Mouse (Mus musculus) liver, embryonic 15.5 days (tissue): ENCODE data around the gene Aldh1a1. TPM values are rescaled to one million over a fixed set of nuclear protein-coding genes. Genes with fewer than 3 reads are reported as not detected.

Source experiments
- ATAC-seq: fragments of 200-750 bp; cut with Nextera tagmentation; 2 replicates; pipeline ENCODE4 v1.8.0; 2017; ENCODE audit warnings: moderate number of reproducible peaks, mild to moderate bottlenecking, moderate library complexity; ENCODE audit not compliant: insufficient read depth
- H3K27ac ChIP-seq: fragments of 300-500 bp; sonication (generic); replicated peaks from 2 replicates; pipeline ENCODE4 v1.5.1; 2015; ENCODE audit warnings: mild to moderate bottlenecking, inconsistent platforms
- H3K27me3 ChIP-seq: fragments of 300-500 bp; sonication (generic); 2 replicates; pipeline ENCODE4 v1.6.1; 2015; ENCODE audit warnings: mild to moderate bottlenecking, inconsistent platforms
- H3K36me3 ChIP-seq: fragments of 300-500 bp; sonication (generic); replicated peaks from 2 replicates; pipeline ENCODE4 v1.6.1; 2015; ENCODE audit warnings: moderate library complexity, mild to moderate bottlenecking, inconsistent platforms
- H3K4me1 ChIP-seq: fragments of 300-500 bp; sonication (generic); replicated peaks from 2 replicates; pipeline ENCODE4 v1.6.1; 2015; ENCODE audit warnings: inconsistent platforms
- H3K4me2 ChIP-seq: fragments of 300-500 bp; sonication (generic); 2 replicates; pipeline ENCODE4 v1.6.1; 2015; ENCODE audit warnings: moderate library complexity, mild to moderate bottlenecking, inconsistent platforms
- H3K4me3 ChIP-seq: fragments of 300-500 bp; sonication (generic); replicated peaks from 2 replicates; pipeline ENCODE4 v1.5.1; 2015; ENCODE audit warnings: mild to moderate bottlenecking, inconsistent platforms
- H3K9ac ChIP-seq: fragments of 300-500 bp; sonication (generic); 2 replicates; pipeline ENCODE4 v1.6.1; 2015; ENCODE audit warnings: moderate library complexity, mild to moderate bottlenecking, inconsistent platforms
- H3K9me3 ChIP-seq: fragments of 300-500 bp; sonication (generic); replicated peaks from 2 replicates; pipeline ENCODE4 v1.6.1; 2016; ENCODE audit warnings: inconsistent platforms
- WGBS: fragments of 180-500 bp; shearing (Covaris S2); methylation state at CpG from one replicate; pipeline ENCODE4 v1.1.7; 2015; ENCODE audit warnings: mixed read lengths; ENCODE audit not compliant: insufficient replicate concordance; 5-methylcytosine and 5-hydroxymethylcytosine counted together
- polyA plus RNA-seq: library from polyadenylated mRNA; unstranded; fragments of >200 nt; fragmentation: Nextera tagmentation; extraction: Ambion mirVana; gene quantifications from 2 replicates; pipeline ENCODE4 v1.2.1, GENCODE M21; 2015

Aldh1a1 gene
- 0.98 and 0.99 TPM in 2 replicates for polyA plus RNA-seq

GRCm38 (mm10) chr19:20492491-20492890 is at the start of gene Aldh1a1:
Aldh1a1 (plus strand) TSS chr19:20492715.
- Histone ChIP-seq H3K36me3 (no peaks in the 10 kb centered on the region), H3K4me2 (no peak within 1 kb of the TSS), H3K27ac (no peak within 1 kb of the TSS), H3K4me3 (no peak within 1 kb of the TSS), H3K9me3 (no peaks in the 10 kb centered on the region), H3K9ac (no peak within 1 kb of the TSS), H3K4me1 (no peaks in the 10 kb centered on the region), H3K27me3 (no peaks in the 10 kb centered on the region)
- ATAC-seq: no peak
- 53% methylated on average over 2 of the region's 2 CpGs for WGBS

- no peak overlapping the region for H3K9ac ChIP-seq
- no peak for ATAC-seq
- no peaks in the 10 kb centered on the region for H3K27me3 ChIP-seq
- 45% methylated on average over 2 of the region's 2 CpGs for WGBS
- H3K4me2 ChIP-seq: no peak overlapping the region
- H3K27ac ChIP-seq: no peak overlapping the region
- no peaks in the 10 kb centered on the region for H3K36me3 ChIP-seq
- H3K4me3 ChIP-seq: no peak overlapping the region
- H3K9me3 ChIP-seq: no peaks in the 10 kb centered on the region
- H3K4me1 ChIP-seq: no peaks in the 10 kb centered on the region
Observed at GRCm38 (mm10) chr19:20447807-20448206, 44.7 kb upstream of the Aldh1a1 start.

- Histone ChIP-seq H3K4me3 (no peak overlapping the region), H3K27me3 (no peaks in the 10 kb centered on the region), H3K36me3 (no peaks in the 10 kb centered on the region), H3K4me1 (no peaks in the 10 kb centered on the region), H3K4me2 (no peak overlapping the region), H3K27ac (no peak overlapping the region), H3K9me3 (no peaks in the 10 kb centered on the region), H3K9ac (no peak overlapping the region)
- ATAC-seq: no peak
Observed at GRCm38 (mm10) chr19:20449546-20449945, 43.0 kb upstream of the Aldh1a1 start.

- Histone ChIP-seq H3K9me3 (no peaks in the 10 kb centered on the region), H3K4me2 (no peak overlapping the region), H3K4me1 (no peaks in the 10 kb centered on the region), H3K27me3 (no peaks in the 10 kb centered on the region), H3K9ac (no peak overlapping the region), H3K4me3 (no peak overlapping the region), H3K36me3 (no peaks in the 10 kb centered on the region), H3K27ac (no peak overlapping the region)
- no peak for ATAC-seq
- WGBS: 58% methylated on average over 7 of the region's 7 CpGs
Observed at GRCm38 (mm10) chr19:20451045-20451444, 41.5 kb upstream of the Aldh1a1 start.

GRCm38 (mm10) chr19:20484497-20484896 is 8.0 kb upstream of the Aldh1a1 start:
- 25% methylated on average over 1 of the region's 1 CpGs for WGBS

GRCm38 (mm10) chr19:20491950-20492349 is 565 bp upstream of the Aldh1a1 start:
- H3K27ac ChIP-seq: no peak overlapping the region
- no peak overlapping the region for H3K4me2 ChIP-seq
- 44% methylated on average over 4 of the region's 4 CpGs for WGBS
- no peaks in the 10 kb centered on the region for H3K9me3 ChIP-seq
- H3K4me3 ChIP-seq: no peak overlapping the region
- H3K9ac ChIP-seq: no peak overlapping the region
- H3K36me3 ChIP-seq: no peaks in the 10 kb centered on the region
- ATAC-seq: no peak
- H3K4me1 ChIP-seq: no peaks in the 10 kb centered on the region
- no peaks in the 10 kb centered on the region for H3K27me3 ChIP-seq

More at GRCm38 (mm10) chr19:20484497-20484896, 8.0 kb upstream of the Aldh1a1 start:
- H3K9ac ChIP-seq: no peak overlapping the region
- H3K4me3 ChIP-seq: no peak overlapping the region
- no peaks in the 10 kb centered on the region for H3K4me1 ChIP-seq
- H3K9me3 ChIP-seq: no peaks in the 10 kb centered on the region
- H3K36me3 ChIP-seq: no peaks in the 10 kb centered on the region
- no peak overlapping the region for H3K27ac ChIP-seq
- ATAC-seq: no peak
- no peaks in the 10 kb centered on the region for H3K27me3 ChIP-seq
- H3K4me2 ChIP-seq: no peak overlapping the region

GRCm38 (mm10) chr19:20496476-20496875 is 4.0 kb downstream of the Aldh1a1 start:
- no peak overlapping the region for H3K4me3 ChIP-seq
- no peak overlapping the region for H3K27ac ChIP-seq
- H3K27me3 ChIP-seq: no peaks in the 10 kb centered on the region
- no peak overlapping the region for H3K4me2 ChIP-seq
- no peaks in the 10 kb centered on the region for H3K36me3 ChIP-seq
- no peaks in the 10 kb centered on the region for H3K9me3 ChIP-seq
- no peak for ATAC-seq
- H3K9ac ChIP-seq: no peak overlapping the region
- H3K4me1 ChIP-seq: no peaks in the 10 kb centered on the region

- Histone ChIP-seq H3K4me3 (no peak overlapping the region), H3K9me3 (no peaks in the 10 kb centered on the region), H3K4me2 (no peak overlapping the region), H3K27me3 (no peaks in the 10 kb centered on the region), H3K4me1 (no peaks in the 10 kb centered on the region), H3K36me3 (no peaks in the 10 kb centered on the region), H3K9ac (no peak overlapping the region), H3K27ac (no peak overlapping the region)
- no peak for ATAC-seq
Observed at GRCm38 (mm10) chr19:20505359-20505758, 12.8 kb downstream of the Aldh1a1 start.

GRCm38 (mm10) chr19:20506936-20507615 is 14.6 kb downstream of the Aldh1a1 start:
- Histone ChIP-seq H3K27me3 (no peaks in the 10 kb centered on the region), H3K36me3 (no peaks in the 10 kb centered on the region), H3K4me3 (no peak overlapping the region), H3K4me1 (no peaks in the 10 kb centered on the region), H3K4me2 (no peak overlapping the region), H3K9ac (no peak overlapping the region), H3K27ac (no peak overlapping the region), H3K9me3 (no peaks in the 10 kb centered on the region)
- no peak for ATAC-seq
- WGBS: 56% methylated on average over 9 of the region's 9 CpGs

- no peak overlapping the region for H3K9ac ChIP-seq
- no peaks in the 10 kb centered on the region for H3K36me3 ChIP-seq
- no peaks in the 10 kb centered on the region for H3K27me3 ChIP-seq
- H3K4me2 ChIP-seq: no peak overlapping the region
- no peak overlapping the region for H3K4me3 ChIP-seq
- ATAC-seq: no peak
- WGBS: 57% methylated on average over 4 of the region's 4 CpGs
- no peaks in the 10 kb centered on the region for H3K9me3 ChIP-seq
- no peak overlapping the region for H3K27ac ChIP-seq
- no peaks in the 10 kb centered on the region for H3K4me1 ChIP-seq
Observed at GRCm38 (mm10) chr19:20508609-20509008, 16.1 kb downstream of the Aldh1a1 start.

- Histone ChIP-seq H3K27me3 (no peaks in the 10 kb centered on the region), H3K4me2 (no peak overlapping the region), H3K9ac (no peak overlapping the region), H3K9me3 (no peaks in the 10 kb centered on the region), H3K36me3 (no peaks in the 10 kb centered on the region), H3K4me1 (no peaks in the 10 kb centered on the region), H3K4me3 (no peak overlapping the region), H3K27ac (no peak overlapping the region)
- ATAC-seq: no peak
- WGBS: 60% methylated on average over 2 of the region's 2 CpGs
Observed at GRCm38 (mm10) chr19:20511971-20512370, 19.5 kb downstream of the Aldh1a1 start.

GRCm38 (mm10) chr19:20513181-20513580 is 20.7 kb downstream of the Aldh1a1 start:
- no peak for ATAC-seq
- H3K9ac ChIP-seq: no peak overlapping the region
- H3K4me1 ChIP-seq: no peaks in the 10 kb centered on the region
- no peaks in the 10 kb centered on the region for H3K9me3 ChIP-seq
- no peaks in the 10 kb centered on the region for H3K27me3 ChIP-seq
- no peaks in the 10 kb centered on the region for H3K36me3 ChIP-seq
- WGBS: 67% methylated on average over 2 of the region's 2 CpGs
- H3K4me3 ChIP-seq: no peak overlapping the region
- no peak overlapping the region for H3K27ac ChIP-seq
- H3K4me2 ChIP-seq: no peak overlapping the region
